Mouse (Mus musculus) spleen, postnatal 4 days (tissue): Measurements from ENCODE around the gene Ppp1r32.

ENCODE experiments used
- DNase-seq, 2 experiments: peaks; one replicate each; pipeline ENCODE4 v3.0.0; 2022; ENCODE audit warnings: low spot score in 2 of 2

Gene Ppp1r32

GRCm38 (mm10) chr19:10425484-10426270 is 57.1 kb downstream of the Ppp1r32 start:
- no peak for DNase-seq

- no peak for DNase-seq
Measured at GRCm38 (mm10) chr19:10424751-10425150, 58.0 kb downstream of the Ppp1r32 start.
